Mouse (Mus musculus) CD4-positive helper T cell, adult 2 months (primary cell): ENCODE measurements around the gene Angptl2.

Experiments
- DNase-seq: peaks from one replicate; pipeline ENCODE4 v3.0.0-alpha.2; 2012; ENCODE audit warnings: low read depth, missing footprints, low spot score

Angptl2 gene

GRCm38 (mm10) chr2:33215700-33216509 lies at the start of gene Angptl2:
TSS of gene Angptl2 (plus strand) at chr2:33216069.
- DNase-seq = peak; percentile 82

GRCm38 (mm10) chr2:33167060-33167459 lies 48.8 kb upstream of the Angptl2 start:
- DNase-seq = no peak

GRCm38 (mm10) chr2:33169445-33169844 lies 46.4 kb upstream of the Angptl2 start:
- DNase-seq = peak; percentile 41

- DNase-seq = no peak
Measured at GRCm38 (mm10) chr2:33170777-33171565, 44.9 kb upstream of the Angptl2 start.

GRCm38 (mm10) chr2:33173126-33173525 lies 42.7 kb upstream of the Angptl2 start:
- no peak for DNase-seq

- DNase-seq = no peak
Measured at GRCm38 (mm10) chr2:33173686-33174085, 42.2 kb upstream of the Angptl2 start.

GRCm38 (mm10) chr2:33176516-33176915 lies 39.4 kb upstream of the Angptl2 start:
- DNase-seq = peak; percentile 54

GRCm38 (mm10) chr2:33176921-33177320 lies 38.9 kb upstream of the Angptl2 start:
- DNase-seq = no peak

GRCm38 (mm10) chr2:33177443-33178242 lies 38.2 kb upstream of the Angptl2 start:
- peak; percentile 47 for DNase-seq

- no peak for DNase-seq
Measured at GRCm38 (mm10) chr2:33178243-33178932, 37.5 kb upstream of the Angptl2 start.

- DNase-seq = peak; percentile 51
Measured at GRCm38 (mm10) chr2:33179171-33179929, 36.5 kb upstream of the Angptl2 start.

- peak; percentile 59 for DNase-seq
Measured at GRCm38 (mm10) chr2:33179930-33180630, 35.8 kb upstream of the Angptl2 start.

GRCm38 (mm10) chr2:33183321-33183720 lies 32.5 kb upstream of the Angptl2 start:
- DNase-seq = no peak

- DNase-seq = no peak
Measured at GRCm38 (mm10) chr2:33184641-33185040, 31.2 kb upstream of the Angptl2 start.

GRCm38 (mm10) chr2:33185258-33185657 lies 30.6 kb upstream of the Angptl2 start:
- DNase-seq = no peak

- DNase-seq = no peak
Measured at GRCm38 (mm10) chr2:33186505-33186904, 29.4 kb upstream of the Angptl2 start.

GRCm38 (mm10) chr2:33187874-33188273 lies 28.0 kb upstream of the Angptl2 start:
- no peak for DNase-seq

- DNase-seq = no peak
Measured at GRCm38 (mm10) chr2:33188925-33189670, 26.8 kb upstream of the Angptl2 start.

- DNase-seq = no peak
Measured at GRCm38 (mm10) chr2:33189976-33190375, 25.9 kb upstream of the Angptl2 start.
